Mouse (Mus musculus) liver, adult 2 months (tissue): ENCODE results near the gene Sema4d.

Experiments used
- CTCF ChIP-seq: fragments of 200-500 bp; IDR thresholded peaks from 2 replicates; pipeline ENCODE4 v1.5.1; 2011; ENCODE audit warnings: low read depth, low read length, control low read depth
- POLR2A ChIP-seq: fragments of 200-500 bp; IDR thresholded peaks from 2 replicates; pipeline ENCODE4 v1.6.1; 2011; ENCODE audit warnings: low read length, control low read depth; ENCODE audit not compliant: insufficient read depth; ENCODE audit errors: extremely low read depth

- no peak for TF ChIP-seq POLR2A
- peak; percentile 64 for TF ChIP-seq CTCF
Measured at GRCm38 (mm10) chr13:51839250-51840026, 45.9 kb upstream of the Sema4d start.
